ENCODE assay signal across 8 mouse cellular contexts in genomic region chr14:21824938-21825337, GRCm38 (mm10). TPM values are rescaled to one million over a fixed set of nuclear protein-coding genes. Genes with fewer than 3 reads are reported as not detected.
DNase-seq lines count a peak whose midpoint lies in the region; ATAC-seq and TF ChIP-seq lines count a peak whose summit lies in the region.

TSS of gene Vdac2 (plus strand) at chr14:21825238.

- no peaks in the 10 kb centered on the region for H3K36me3 ChIP-seq in heart, embryonic 11.5 days (ENCODE audit: control insufficient read depth, insufficient read depth, low read length)
- H3K36me3 ChIP-seq in midbrain, postnatal 0 days (ENCODE audit: insufficient read depth, low read length), result no peaks in the 10 kb centered on the region

- peaks cover 4% of the 10 kb centered on the region; the same call in 1 of the 2 replicates for H3K4me1 ChIP-seq in cortical plate, adult 2 months (ENCODE audit: control insufficient read depth, insufficient read depth, low read length)
- H3K4me1 ChIP-seq in heart, embryonic 11.5 days (ENCODE audit: control insufficient read depth, insufficient read depth, low read length), result peaks cover 36% of the 10 kb centered on the region; the same call in 1 of the 2 replicates
- no peaks in the 10 kb centered on the region for H3K4me1 ChIP-seq in midbrain, postnatal 0 days (ENCODE audit: insufficient read depth, low read length)

- H3K9me3 ChIP-seq in heart, embryonic 11.5 days (replicated peaks; ENCODE audit: control insufficient read depth, low read length), result no peaks in the 10 kb centered on the region
- H3K9me3 ChIP-seq in midbrain, postnatal 0 days (ENCODE audit: low read length), result no peaks in the 10 kb centered on the region

- no peak for DNase-seq in left cerebral cortex, adult 2 months (ENCODE audit: extremely low spot score in 1 of 2, low spot score in 2 of 2)
- DNase-seq in left cerebral cortex, adult 11 months (ENCODE audit: low spot score), result no peak
- no peak for DNase-seq in left cerebral cortex, adult 8-10 months (ENCODE audit: low spot score in 2 of 2)
- DNase-seq in midbrain, postnatal 0 days (ENCODE audit: low spot score), result no peak
- no peak for DNase-seq in spleen, adult 18-20 months
- no peak for DNase-seq in natural killer cell, adult 2 months (ENCODE audit: low spot score in 2 of 2)

- no peak for TF ChIP-seq CTCF in left cerebral cortex, adult 2 months (IDR thresholded peaks at IDR 0.05)
- no peak for TF ChIP-seq CTCF in cortical plate, adult 2 months (IDR thresholded peaks at IDR 0.05; ENCODE audit: extremely low read depth, insufficient read depth, low read length)
- TF ChIP-seq CTCF in midbrain, postnatal 0 days (IDR thresholded peaks at IDR 0.05), result no peak

- no peaks in the 10 kb centered on the region for H3K27me3 ChIP-seq in heart, embryonic 11.5 days (ENCODE audit: control insufficient read depth, insufficient read depth, low read length)
- H3K27me3 ChIP-seq in midbrain, postnatal 0 days (ENCODE audit: insufficient read depth, low read length), result no peaks in the 10 kb centered on the region

- no peak for ATAC-seq in heart, embryonic 11.5 days (replicated peaks; ENCODE audit: insufficient number of reproducible peaks, low FRiP score, low TSS enrichment)
- no peak for ATAC-seq in midbrain, postnatal 0 days (ENCODE audit: low FRiP score)

- H3K4me3 ChIP-seq in left cerebral cortex, adult 2 months, result no peak within 1 kb of the TSS
- no peak within 1 kb of the TSS for H3K4me3 ChIP-seq in cortical plate, adult 2 months (ENCODE audit: insufficient read depth, low read length)
- H3K4me3 ChIP-seq in heart, embryonic 11.5 days (ENCODE audit: low read depth, low read length), result no peak within 1 kb of the TSS
- no peak within 1 kb of the TSS for H3K4me3 ChIP-seq in midbrain, postnatal 0 days (ENCODE audit: low read depth, low read length)

- intact Hi-C loops in left cerebral cortex, adult 2 months (cut with DNase I), result loop anchor here (5.0 kb wide), 1 partner anchor 73 kb away; the partner anchor contains the start of genes Dusp13 and Samd8

- 90% methylated on average over 2 of the region's 2 CpGs for WGBS in heart, embryonic 11.5 days (ENCODE audit: insufficient replicate concordance)
- WGBS in midbrain, postnatal 0 days, result 86% methylated on average over 2 of the region's 2 CpGs

- no peak within 1 kb of the TSS for H3K4me2 ChIP-seq in heart, embryonic 11.5 days
- H3K4me2 ChIP-seq in midbrain, postnatal 0 days (ENCODE audit: low read depth, low read length, poor library complexity, severe bottlenecking), result no peak within 1 kb of the TSS

- H3K27ac ChIP-seq in left cerebral cortex, adult 2 months, result no peak within 1 kb of the TSS
- no peak within 1 kb of the TSS for H3K27ac ChIP-seq in cortical plate, adult 2 months (ENCODE audit: insufficient read depth, low read length)
- peak within 1 kb of the TSS; percentile 87 for H3K27ac ChIP-seq in heart, embryonic 11.5 days (ENCODE audit: low read depth, low read length)
- no peak within 1 kb of the TSS for H3K27ac ChIP-seq in midbrain, postnatal 0 days (ENCODE audit: low read depth, low read length)

- H3K9ac ChIP-seq in heart, embryonic 11.5 days (ENCODE audit: low read depth, low read length), result 0 out of 2 replicates have a peak within 1 kb of the TSS, but pooled peaks have one; percentile 6
- no peak within 1 kb of the TSS for H3K9ac ChIP-seq in midbrain, postnatal 0 days (replicated peaks; ENCODE audit: low read length, poor library complexity, severe bottlenecking)

- no peak for TF ChIP-seq POLR2A in cortical plate, adult 2 months (IDR thresholded peaks at IDR 0.05; ENCODE audit: extremely low read depth, insufficient read depth, low read length)

RNA-seq across cellular contexts. Expression of gene Vdac2, which starts in this region (rescaled TPM):
- total RNA-seq in left cerebral cortex, adult 2 months (2021), result 100 to 1,000 TPM; 201 to 230 TPM
- polyA plus RNA-seq in cortical plate, adult 2 months (2012; rRNA removed), result 179 and 183 TPM in 2 replicates
- polyA plus RNA-seq in heart, embryonic 11.5 days (2014; fragmentation: Nextera tagmentation; extraction: Ambion mirVana), result 434 and 456 TPM in 2 replicates
- 100 to 1,000 TPM; 242 to 257 (median 249) TPM for total RNA-seq in left cerebral cortex, adult 8-10 months (2022)
- total RNA-seq in midbrain, postnatal 0 days (2014; rRNA removed), result 219 and 224 TPM in 2 replicates
- 300 and 308 TPM in 2 replicates for polyA plus RNA-seq in midbrain, postnatal 0 days (2015; fragmentation: Nextera tagmentation; extraction: Ambion mirVana)
